Mouse (Mus musculus): ENCODE results near the gene Dcst2. TPM values are rescaled to one million over a fixed set of nuclear protein-coding genes. Genes with fewer than 3 reads are reported as not detected.

The Dcst2 gene
- total RNA-seq, 2 experiments from 2014 or later: 0.20 to 0.42 TPM

DNA sequence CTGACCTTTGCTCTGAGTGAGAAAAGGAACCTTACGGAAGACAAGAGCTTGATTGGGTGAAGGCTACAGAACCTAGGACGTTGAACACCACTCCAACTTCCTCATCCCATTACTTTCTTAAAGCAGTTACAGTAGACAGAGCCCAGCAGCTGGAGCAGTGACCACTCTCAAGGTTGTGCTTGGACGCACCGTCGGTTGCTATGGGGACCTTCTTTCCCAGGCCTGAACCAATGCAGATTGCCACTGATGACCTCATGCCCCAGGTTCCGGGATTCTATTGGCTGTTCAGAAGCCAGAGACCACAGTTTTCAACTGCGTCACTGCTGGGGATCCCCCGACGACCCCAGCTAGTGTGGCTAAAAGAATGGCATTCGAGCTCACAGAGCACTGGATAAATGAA is 30.8 kb upstream of the Dcst2 start:
- DNase-seq (ENCODE audit: extremely low spot score in 1 of 2, low spot score in 1 of 2): no peak

DNA sequence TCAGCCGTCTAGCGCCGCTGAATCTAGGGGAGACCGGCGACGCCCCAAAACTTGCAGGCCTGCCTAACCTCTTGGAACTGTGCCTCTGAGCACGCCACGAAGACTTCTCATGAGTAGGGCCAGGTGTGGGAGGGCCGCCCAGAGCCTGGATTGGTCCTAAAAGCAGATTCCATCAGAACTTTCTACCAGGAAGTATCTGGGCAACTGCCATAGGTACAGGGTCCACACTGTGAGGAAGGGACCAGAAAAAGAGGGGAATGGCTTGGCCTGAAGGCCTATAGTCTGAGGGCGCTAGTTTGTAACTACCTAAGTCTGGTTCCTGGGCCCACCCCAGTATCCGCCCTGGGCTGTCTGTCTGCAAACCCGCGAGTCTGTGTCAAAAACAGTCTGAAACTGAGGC is 30.2 kb upstream of the Dcst2 start:
- no peak for DNase-seq (ENCODE audit: extremely low spot score in 1 of 2, low spot score in 1 of 2)

DNA sequence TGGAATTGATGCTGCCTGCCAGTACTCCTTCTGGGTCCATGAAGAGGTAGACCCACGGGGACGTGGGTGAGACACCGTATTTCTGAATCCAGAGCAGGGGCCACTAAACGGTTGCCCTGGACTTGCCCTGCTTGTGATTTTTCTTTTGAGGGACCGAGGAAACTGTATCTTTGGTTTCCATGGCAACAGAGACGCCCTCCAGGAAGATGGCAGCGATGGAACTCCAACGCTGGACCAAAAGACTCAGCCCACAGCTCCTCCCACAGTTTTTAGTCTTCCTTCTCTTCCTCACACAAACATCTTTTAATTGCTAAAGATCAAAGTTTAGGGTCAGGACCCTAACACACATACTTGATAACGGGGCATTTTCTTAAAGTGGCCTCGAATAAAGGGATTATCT is 29.8 kb upstream of the Dcst2 start:
- DNase-seq (ENCODE audit: extremely low spot score in 1 of 2, low spot score in 1 of 2): no peak

DNA sequence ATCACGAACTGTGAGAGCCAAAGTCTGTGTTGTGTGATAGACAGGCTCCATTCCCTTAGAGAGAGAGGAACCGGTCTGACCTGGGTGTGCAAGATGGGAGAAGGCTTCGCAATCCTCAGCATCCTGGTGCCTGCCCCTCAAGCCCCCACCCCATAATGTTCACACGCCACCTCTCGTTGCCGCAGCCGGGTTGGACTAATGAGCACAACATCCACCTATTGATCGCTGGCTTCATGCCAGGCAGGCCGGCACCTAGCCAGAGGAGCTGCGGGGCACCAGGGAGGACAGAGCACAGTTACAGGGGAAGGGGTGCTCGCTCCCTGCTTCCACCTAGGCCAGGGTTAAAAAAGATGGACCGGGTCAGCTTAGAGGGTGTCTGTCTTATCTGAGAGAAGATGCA is 29.3 kb upstream of the Dcst2 start:
- DNase-seq (ENCODE audit: extremely low spot score in 1 of 2, low spot score in 1 of 2): no peak

DNA sequence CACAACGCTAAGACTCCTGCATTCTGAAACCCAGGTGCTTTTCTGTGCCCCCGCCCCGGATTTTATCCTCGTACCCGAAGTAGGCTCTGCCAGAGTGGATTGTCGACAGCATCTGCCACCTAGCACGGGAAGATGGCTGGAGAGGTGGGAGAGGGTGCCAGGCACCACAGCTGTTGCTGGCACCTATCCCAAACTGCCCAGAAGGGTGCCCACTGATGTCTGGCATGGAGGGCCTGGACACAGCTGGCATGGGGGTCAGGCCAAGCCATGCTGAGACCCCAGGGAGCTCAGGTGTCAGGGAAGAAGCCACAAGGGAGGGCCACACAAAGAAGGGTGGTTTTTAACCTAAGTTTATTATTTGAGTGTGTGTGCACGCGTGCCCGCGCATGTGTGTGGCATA is 28.7 kb upstream of the Dcst2 start:
- DNase-seq (ENCODE audit: extremely low spot score in 1 of 2, low spot score in 1 of 2): no peak

DNA sequence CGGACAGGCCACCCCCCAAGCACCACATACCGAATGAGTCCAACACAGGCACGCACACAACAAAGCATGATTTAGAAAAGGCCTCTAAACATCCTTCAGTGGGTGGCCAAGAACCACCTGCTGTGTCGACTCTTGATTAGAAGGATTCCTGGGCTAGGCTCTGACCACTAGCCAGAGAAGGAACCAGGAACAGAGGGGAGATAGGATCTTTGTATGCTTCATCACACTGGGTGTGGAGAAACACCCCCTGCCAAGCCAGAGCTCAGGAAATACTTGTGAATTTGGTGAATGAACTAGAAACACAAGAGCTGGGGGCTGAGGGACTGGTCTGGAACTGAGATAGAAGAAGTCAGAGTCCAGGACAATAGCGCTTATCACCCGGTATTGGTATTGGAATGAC is 25.2 kb upstream of the Dcst2 start:
- no peak for DNase-seq (ENCODE audit: extremely low spot score in 1 of 2, low spot score in 1 of 2)

DNA sequence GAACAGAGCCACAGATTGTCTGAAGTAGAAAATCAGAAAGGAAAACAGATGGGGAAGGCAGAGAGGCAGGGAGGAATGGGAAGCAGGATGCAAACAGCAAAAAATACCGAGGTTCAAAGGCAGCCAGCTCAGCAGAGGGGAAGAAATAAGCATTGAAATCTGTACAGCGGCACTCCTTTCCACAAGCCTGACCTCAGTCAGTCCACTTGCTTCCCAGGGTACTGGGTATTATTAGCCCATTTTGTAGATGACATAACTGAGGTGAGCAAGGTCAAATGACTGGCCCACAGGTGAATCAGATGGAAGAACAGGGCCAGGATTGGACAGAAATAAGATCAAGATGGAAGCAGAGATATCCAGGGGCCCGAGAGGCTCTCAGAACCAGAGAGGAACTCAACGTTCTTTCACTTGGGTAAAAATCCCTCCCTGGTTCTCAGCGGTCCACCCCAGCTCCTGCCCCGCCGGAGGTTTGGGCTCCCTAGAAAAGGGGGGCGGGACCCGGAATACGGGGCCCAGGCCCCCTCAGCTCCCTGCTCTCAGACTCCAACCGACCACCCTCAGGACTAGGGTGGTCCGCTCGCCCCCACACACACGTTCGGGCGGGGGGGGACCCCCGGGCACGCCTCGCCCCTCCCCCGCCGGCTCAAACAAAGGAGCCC is 24.6 kb upstream of the Dcst2 start:
- no peak for DNase-seq (ENCODE audit: extremely low spot score in 1 of 2, low spot score in 1 of 2)

DNA sequence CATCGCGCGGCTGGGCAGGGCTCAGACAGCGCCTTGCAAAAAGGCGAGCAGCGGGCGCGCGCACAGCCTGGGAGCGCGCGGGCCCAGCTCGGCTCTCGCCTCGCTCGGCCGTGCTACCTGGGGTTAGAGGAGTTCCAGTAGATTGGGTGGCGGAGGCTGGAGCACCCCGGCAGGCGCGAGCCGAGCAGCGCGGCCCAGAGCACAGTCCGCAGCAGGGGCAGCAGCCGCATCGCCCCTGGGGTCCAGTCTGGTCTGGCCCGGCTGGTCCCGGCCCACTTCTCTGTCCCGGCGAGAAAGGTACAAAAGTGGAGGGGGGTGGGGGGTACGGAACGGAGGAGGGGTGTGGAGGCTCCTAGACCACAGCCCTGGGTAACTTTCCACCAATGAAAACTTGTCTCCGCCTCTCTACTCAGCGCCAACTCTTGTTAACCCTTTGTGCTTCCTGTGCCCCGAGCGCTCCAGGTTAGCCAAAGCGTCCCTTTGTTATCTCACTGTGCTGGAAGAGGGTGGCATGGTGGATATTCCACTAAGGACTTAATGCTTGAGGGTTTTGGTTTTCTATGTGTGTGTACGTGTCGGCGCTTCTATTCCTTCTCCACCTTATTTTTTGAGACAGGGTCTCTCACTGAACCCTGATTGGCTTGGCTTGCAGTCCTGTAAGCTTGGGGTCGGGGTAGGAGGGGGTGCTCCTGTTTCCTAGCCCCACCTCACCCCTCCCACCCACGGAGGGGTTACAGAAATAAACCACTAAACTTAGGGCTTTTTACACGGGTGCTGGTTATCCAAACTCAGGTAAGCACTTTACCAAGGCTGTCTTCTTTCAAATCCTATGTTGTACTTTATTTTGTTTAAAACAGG is 23.8 kb upstream of the Dcst2 start, which contains the start of gene Efna4:
Gene Efna4, minus strand, starts transcription at position 308 of the 858 bp plus-strand sequence.
- DNase-seq (ENCODE audit: extremely low spot score in 1 of 2, low spot score in 1 of 2): no peak

DNA sequence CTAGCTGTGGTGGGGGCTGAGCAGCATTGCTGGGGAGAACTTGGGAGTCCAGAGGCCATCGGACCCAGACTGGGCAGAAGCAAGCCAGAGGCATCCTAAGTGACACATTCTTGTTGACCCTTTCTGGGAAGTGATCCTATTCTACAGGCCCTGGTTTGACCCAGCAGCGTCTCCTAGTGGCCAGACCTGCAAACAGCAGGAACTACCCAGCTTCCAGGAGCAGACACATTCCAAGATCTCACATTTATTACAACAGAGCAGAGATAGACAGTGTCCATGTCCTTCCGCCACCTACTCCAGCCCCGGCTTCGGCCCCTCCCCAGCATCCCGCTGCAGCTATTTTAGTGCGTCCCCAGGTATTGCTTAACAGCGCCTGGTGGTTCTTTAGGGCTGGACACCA is 22.4 kb upstream of the Dcst2 start:
- DNase-seq (ENCODE audit: extremely low spot score in 1 of 2, low spot score in 1 of 2): peak; percentile 63 to 77

DNA sequence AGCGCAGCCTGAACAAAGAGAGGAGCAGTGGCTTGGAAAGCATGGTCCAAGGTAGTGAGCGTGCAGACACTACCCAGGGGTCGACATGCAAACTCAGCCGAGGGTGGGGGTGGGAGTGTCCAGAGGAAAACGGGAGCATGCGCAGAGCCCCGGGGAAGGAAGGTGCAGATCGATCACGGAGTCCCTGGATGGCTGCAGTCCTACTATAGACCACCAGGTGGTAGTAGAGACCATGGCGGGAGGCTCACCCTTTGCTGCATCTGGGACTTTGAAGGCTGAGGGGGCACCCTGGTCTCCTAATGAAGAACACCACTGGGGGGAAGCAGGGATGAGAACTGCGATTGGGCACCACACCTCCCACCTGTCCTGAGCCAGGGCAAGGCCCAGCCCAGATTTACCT is 21.3 kb upstream of the Dcst2 start:
- peak; percentile 70 to 89 for DNase-seq (ENCODE audit: extremely low spot score in 1 of 2, low spot score in 1 of 2)

DNA sequence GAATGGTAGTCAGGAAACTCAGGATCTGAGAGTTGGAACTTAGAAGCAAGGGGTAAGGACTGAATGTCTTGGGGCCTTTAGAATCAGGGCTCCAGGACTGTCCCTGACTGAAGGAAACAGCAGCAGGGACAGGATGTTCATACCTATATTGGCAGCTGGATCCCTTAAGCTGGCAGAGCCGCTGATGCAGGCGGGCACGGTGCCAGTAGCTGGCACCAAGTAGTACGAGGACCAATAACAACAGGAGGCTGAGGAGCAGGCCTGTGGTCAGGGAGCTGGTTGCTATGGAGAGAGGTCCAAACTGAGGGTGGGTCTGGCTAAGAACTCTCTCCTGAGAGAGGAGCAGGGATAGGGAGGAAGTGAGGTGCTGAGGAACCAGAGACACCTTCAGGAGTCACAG is 20.0 kb upstream of the Dcst2 start:
- DNase-seq (ENCODE audit: extremely low spot score in 1 of 2, low spot score in 1 of 2): no peak

DNA sequence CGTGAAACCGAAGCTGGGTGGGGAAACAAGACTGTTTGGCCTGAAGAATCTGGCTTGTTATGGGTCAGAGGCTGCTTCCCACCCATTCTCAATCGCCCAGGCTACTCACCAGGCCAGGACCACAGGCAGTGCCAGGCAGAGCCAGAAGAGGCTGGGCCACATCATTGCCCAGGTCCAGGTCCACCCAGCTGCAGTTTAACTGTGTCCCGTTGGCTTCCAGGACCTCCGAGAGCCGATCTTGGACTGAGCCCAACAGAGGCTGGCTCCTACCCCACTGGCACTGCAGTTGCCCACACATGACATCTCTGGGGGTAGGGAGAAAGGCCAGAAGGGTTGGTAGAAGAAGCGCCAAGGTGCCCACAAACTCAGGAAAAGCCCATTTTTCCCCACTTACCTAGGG is 18.5 kb upstream of the Dcst2 start:
- DNase-seq (ENCODE audit: extremely low spot score in 1 of 2, low spot score in 1 of 2): no peak

DNA sequence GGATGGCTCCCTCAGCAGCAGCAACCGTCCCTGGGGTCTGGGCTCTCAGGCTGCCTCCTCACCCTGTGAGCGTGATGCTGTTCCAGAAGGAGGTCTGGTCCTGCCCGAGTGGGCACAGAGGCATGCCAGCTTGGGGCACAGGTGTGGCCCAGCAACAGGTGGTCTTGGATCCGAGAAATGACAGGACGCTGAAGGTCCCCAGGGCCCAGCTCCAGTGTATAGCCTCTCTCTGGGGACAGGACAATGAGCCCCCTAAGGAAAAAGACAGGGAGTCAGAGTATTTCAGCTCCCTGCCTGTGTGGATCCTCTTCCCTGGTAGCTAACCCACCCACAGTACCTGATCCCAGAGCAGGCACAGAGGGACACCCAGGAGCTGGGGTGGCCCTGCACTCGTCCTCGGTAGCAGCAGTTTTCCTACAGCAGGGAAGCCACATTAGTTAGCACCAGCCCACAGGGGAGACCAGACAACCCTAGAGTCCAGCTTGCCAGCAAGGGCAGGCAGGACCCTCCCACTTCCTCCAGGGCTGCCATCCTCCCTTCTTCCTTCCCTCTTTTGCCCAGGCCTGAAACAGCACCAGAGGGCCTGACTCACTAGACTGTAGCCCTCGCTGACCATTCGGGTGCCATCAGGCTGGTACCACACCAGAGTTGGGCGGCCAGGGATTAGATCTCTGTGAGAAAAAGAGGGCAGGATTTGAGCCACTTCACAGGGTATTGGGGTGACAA is 14.8 kb upstream of the Dcst2 start:
- no peak for DNase-seq (ENCODE audit: extremely low spot score in 1 of 2, low spot score in 1 of 2)

DNA sequence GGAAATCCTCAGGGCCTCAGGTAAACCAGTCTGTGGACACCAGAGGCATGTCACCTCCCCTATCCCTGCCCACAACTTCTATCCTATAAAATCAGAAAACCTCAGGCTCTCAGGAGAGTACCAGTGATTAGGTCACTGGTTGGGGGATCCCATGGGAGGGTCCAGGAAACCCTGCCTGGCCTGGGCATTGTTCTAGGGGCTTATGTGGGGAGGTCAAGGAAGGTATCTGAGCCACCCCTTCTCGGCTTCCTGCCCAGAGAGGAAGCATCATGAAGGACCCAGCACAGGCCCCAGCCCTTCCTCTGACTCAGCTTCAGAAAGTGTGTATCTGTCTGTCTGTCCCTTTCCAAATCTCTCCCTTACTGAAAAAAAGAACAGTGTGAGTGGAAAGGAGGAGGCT is 13.9 kb upstream of the Dcst2 start:
- DNase-seq (ENCODE audit: extremely low spot score in 1 of 2, low spot score in 1 of 2): no peak

DNA sequence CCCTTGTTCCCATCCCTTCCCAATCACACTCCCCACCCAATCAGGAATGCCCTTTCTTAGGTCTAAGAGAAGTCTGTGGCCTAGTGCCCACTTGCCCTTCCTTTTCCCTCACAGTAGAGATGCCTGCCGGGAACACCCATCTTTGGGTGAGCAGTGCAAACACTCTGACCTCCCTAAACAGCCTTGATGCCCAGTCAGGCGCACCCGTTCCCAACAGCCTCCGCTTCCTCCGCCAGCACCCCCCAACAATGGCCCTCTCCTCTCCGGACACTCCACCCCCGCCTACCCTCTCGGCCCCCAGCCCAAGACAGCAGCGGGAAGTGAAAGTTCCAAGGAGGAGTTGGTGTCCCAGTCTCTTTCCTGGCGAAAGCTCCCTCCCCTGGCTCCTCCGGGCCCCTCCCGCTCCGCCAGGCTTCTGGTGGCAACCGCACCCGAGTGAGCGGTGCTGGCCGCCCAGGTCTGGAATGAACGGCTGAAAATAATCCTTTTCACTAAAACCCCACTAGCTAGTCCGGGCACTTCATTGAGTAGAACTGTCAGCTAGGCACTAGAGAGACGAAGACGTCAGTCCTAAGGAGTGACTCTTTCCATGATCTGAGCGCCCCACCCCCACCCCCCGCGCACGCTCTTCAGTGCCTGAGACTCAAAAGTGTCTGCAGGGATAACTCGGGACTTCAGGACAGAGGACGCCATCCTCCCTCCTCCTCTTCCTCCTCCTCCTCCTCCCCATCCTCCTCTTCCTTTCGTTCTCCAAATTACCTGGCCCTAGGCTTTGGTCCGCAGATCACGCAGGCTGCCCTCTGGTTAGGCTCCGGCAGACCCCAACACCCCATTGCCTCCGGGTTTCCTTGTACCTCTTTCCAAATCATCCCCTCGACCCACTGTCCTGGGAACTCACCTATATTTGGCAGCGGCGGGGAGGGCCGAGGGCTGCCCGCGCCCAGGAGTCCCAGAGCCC is 12.6 kb upstream of the Dcst2 start:
- no peak for DNase-seq (ENCODE audit: extremely low spot score in 1 of 2, low spot score in 1 of 2)

DNA sequence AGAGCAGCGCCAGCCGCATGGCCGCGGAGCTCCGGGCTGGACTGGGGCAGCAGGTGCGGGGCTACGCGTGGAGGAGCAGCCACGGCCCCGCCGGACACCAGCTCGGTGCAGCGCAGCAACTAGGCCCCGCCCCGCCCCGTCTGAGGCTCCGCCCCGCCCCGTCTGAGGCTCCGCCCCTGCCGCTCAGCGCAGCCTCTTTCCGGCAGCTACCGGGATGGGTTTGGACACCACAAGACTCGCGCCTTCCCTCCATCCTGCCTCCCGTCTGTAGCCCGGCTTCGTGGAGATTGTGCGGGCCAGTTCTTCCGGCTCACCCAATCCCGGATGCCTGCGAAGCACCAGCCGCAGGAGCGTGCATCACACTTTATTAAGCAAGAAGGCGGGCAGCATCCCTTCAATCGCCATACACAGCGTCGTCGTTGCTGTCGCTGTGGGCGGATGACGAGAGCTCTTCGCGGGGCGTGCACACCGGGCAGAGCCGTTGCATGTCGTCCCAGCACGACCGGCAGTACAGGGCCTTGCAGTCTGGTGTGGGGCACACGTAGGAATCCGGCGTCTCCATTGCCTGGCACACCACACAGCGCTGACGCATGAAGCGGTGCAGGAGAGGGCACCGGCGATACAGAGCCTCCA is 11.8 kb upstream of the Dcst2 start, which contains the start of gene Adam15:
Gene Adam15, minus strand, starts transcription at position 128 of the 633 bp plus-strand sequence.
- DNase-seq (ENCODE audit: extremely low spot score in 1 of 2, low spot score in 1 of 2): peak; percentile 84

DNA sequence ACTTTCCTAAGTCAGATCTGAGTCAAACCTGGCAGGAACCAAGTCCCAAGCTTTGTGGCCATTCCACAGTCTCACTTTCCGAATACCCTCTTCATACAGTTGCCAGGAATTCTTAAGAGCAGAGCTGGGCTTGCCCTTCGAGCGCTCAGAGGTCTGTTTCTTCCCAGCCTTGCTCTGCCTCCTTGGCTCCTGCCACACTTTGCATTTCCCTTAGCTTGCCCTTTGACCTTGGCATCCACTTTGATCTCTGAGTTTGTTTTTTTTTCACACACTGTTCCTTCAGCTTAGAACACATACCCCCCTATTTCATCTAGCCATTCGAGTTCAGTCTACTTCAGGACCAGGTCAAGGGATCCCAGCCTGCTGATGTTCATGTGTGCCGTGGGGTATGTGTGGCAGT is 10.5 kb upstream of the Dcst2 start:
- DNase-seq (ENCODE audit: extremely low spot score in 1 of 2, low spot score in 1 of 2): no peak

DNA sequence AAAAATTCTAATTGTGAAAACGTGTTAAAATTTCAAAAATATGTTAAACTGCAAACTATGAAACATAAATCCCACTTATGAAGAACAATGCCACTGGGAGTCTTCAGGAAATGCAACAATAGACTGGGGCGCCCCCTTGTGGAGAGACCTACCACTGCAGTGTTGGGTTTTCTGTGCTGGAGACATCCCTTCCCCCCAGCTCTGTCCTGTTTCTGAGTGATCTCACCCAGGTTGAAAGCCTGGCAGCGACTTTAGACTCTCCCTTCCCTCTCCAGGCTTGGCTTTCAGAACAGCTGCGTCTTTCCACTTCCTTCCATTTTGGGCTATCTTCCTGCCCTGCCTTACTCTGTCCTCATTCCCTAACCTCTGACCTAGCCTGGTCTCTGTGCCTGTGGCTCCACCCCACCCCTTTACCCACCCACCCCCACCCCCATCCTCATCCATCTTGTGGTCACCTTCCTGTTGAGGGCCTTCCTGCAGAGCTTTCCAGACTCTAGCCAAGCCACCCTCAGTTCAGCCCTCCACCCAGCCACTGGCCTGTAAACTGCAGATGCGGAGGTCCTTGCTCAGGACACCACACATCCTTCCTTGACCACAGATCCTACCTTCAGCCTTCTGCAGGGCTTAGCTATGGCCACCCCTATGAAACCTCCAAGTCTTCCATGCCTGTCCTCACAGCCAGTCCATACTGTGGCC is 6.8 kb upstream of the Dcst2 start:
- peak; percentile 83 to 96 for DNase-seq (ENCODE audit: extremely low spot score in 1 of 2, low spot score in 1 of 2)

DNA sequence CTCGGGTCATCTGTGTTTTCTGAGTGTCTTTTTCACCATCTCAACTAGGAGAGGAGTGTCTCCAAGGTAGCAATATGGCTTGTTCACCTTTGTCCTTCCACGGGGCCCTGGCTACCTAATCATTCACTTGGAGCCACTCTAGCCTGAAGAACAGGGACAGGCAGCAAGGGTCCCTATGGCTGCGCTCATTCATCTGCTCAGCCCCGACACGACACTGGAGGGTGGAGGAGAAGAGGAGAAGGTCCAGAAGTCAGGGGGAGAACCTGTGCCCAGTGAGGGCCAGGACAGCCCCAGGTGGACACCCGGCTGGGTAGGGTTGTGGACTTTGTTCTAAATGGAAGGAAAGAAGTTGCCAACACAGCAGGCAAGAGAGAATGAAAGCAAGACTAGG is 6.3 kb upstream of the Dcst2 start:
- DNase-seq (ENCODE audit: extremely low spot score in 1 of 2, low spot score in 1 of 2): no peak

Data from layer of hippocampus, postnatal 25 days (tissue).